Mouse (Mus musculus): Measurements from ENCODE around the gene Fcna.

Fcna gene

DNA sequence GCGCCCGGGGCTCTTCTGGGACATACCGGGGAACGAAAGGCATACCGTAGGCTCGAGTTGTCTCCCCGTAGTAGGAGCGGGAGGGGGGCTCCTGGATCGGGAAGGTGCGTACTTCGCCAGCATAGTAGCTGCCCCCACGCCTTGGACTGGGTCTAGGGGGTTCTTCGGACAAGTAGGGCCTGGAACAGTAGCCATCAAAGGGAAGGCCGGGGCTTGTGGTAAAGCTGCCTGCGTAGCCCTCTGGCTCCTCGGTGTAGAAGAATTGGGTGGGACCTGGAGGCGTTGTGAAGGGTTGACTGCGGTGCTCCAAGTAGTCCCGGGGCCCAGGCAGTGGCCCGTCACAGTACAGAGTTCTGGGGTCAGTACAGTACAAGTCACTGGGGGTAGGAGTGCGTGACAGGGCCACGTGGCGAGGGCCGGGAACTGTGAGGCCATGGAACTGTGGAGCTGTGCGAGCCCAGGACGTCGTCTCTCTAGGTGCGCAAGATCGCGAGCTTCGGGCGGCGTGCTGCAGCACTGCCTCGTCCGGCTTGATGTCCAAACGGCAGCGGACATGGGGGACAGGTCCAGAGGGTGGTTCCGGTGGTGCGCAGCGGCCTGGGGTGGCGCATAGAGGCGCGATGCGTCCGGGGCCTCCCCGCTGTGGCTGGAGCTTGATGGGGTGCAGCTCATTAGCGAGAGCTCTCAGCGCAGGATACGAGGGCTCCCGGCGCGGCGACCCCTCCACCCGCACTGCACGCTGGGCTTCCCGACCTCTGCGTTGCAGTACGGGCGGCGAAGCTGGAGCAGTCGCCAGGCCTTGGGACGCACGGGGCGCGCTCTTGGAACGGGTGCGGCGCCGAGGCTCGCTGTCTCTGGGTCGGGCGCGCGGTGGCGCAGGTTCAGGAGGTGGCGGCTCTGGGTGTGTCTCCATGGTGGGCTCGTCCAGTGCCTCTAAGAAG lies 48.8 kb downstream of the Fcna start:
- DNase-seq (ENCODE audit: low read depth, low spot score), result peak; percentile 62

GRCm38 (mm10) chr2:25577951-25578795 lies 49.7 kb downstream of the Fcna start:
- peak; percentile 54 for DNase-seq (ENCODE audit: low read depth, low spot score)

GRCm38 (mm10) chr2:25576965-25577891 lies 50.6 kb downstream of the Fcna start:
- peak; percentile 65 for DNase-seq (ENCODE audit: low read depth, low spot score)

GRCm38 (mm10) chr2:25576028-25576850 lies 51.6 kb downstream of the Fcna start:
- DNase-seq (ENCODE audit: low read depth, low spot score), result no peak

GRCm38 (mm10) chr2:25575432-25576027 lies 52.3 kb downstream of the Fcna start:
- DNase-seq (ENCODE audit: low read depth, low spot score), result peak; percentile 39
